8 mouse cellular contexts compared by ENCODE assay signal in the genomic region with DNA sequence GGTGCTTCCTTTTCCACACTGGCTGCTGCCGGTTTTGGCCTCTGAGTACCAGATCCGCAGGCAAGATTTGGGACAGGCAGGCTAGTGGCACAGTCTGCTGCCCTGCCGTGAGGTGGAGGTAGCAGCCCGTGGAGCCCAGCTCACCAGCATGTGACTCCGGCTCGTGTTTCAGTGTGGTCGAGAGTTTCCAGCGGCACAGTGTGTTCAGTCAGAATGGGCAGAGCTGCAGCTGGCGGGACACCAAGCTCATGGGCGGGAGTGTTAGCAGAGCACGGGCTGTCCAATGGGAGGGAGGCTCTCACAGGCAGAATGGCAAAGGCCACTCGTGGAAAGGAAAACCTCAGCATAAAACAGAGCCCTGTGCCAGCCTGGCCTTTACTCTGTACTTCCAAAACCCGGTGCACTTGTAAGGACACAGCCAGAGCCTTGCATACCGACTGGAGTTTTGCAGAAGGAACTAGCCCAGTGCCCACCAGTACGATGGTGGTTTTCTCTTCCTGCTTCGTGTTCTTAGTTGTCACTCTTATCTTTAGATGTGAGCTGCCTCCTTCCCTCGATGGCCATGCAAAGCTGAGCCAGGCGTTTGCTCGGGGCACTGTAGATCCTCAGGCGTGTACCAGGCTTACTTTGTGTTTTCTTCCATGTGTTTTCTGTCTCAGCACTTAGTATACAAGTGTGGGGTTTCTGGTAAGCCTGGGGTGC. TPM values are rescaled to one million over a fixed set of nuclear protein-coding genes. Genes with fewer than 3 reads are reported as not detected.
A peak's percentile ranks its signal among the peaks of the same experiment; 100 is the strongest.
DNase-seq lines count a peak whose midpoint lies in the region; ATAC-seq and TF ChIP-seq lines count a peak whose summit lies in the region.

No protein-coding gene starts in this region.

- peak overlapping the region; percentile 49 for H3K4me2 ChIP-seq in liver, embryonic 15.5 days

- TF ChIP-seq CTCF in cortical plate, adult 2 months (IDR thresholded peaks at IDR 0.05; ENCODE audit: extremely low read depth, insufficient read depth, low read length): peak; percentile 27; the same call in 1 of the 2 replicates

- H3K36me3 ChIP-seq in liver, embryonic 15.5 days (replicated peaks): peaks cover 64% of the 10 kb centered on the region

- peak overlapping the region; percentile 67 for H3K27ac ChIP-seq in cortical plate, adult 2 months (ENCODE audit: insufficient read depth, low read length)
- 0 out of 2 replicates have a peak overlapping the region, but pooled peaks have one; percentile 26 for H3K27ac ChIP-seq in liver, embryonic 15.5 days (replicated peaks)

- no peaks in the 10 kb centered on the region for H3K27me3 ChIP-seq in liver, embryonic 15.5 days

- H3K9me3 ChIP-seq in liver, embryonic 15.5 days (replicated peaks): no peaks in the 10 kb centered on the region

- H3K9ac ChIP-seq in liver, embryonic 15.5 days: no peak overlapping the region

- no peak for TF ChIP-seq POLR2A in cortical plate, adult 2 months (IDR thresholded peaks at IDR 0.05; ENCODE audit: extremely low read depth, insufficient read depth, low read length)

- peaks cover 3% of the 10 kb centered on the region for H3K4me1 ChIP-seq in cortical plate, adult 2 months (ENCODE audit: control insufficient read depth, insufficient read depth, low read length)
- H3K4me1 ChIP-seq in liver, embryonic 15.5 days (replicated peaks): peaks cover 14% of the 10 kb centered on the region

- whole genome bisulfite sequencing in liver, embryonic 15.5 days (ENCODE audit: insufficient replicate concordance): 10% methylated on average over 20 of the region's 20 CpGs

- ATAC-seq in liver, embryonic 15.5 days (ENCODE audit: insufficient read depth): peak; percentile 54

- no peak overlapping the region for H3K4me3 ChIP-seq in cortical plate, adult 2 months (ENCODE audit: insufficient read depth, low read length)
- no peak overlapping the region for H3K4me3 ChIP-seq in liver, embryonic 15.5 days (replicated peaks)

- DNase-seq in retina, adult 2 months (ENCODE audit: low read depth, low spot score): peak; percentile 50
- no peak for DNase-seq in retina, postnatal 1 day
- peak; percentile 93 for DNase-seq in heart, adult 9 months (ENCODE audit: low spot score in 2 of 2)
- DNase-seq in kidney, postnatal 36 days: peak; percentile 96 to 98
- DNase-seq in right cerebral cortex, adult 18-20 months: peak; percentile 95
- DNase-seq in thymus, postnatal 4 days: peak; percentile 65

RNA-seq across cellular contexts. Expression of a gene that starts 31.0 kb away (rescaled TPM):
- 25.0 and 27.9 TPM in 2 replicates for polyA plus RNA-seq in cortical plate, adult 2 months (2012; rRNA removed)
- polyA plus RNA-seq in liver, embryonic 15.5 days (2015; fragmentation: Nextera tagmentation; extraction: Ambion mirVana): 3.7 TPM in 2 replicates

RNA-seq across cellular contexts. Expression of a gene that starts 38.9 kb away (rescaled TPM):
- 9.5 and 10.4 TPM in 2 replicates for polyA plus RNA-seq in cortical plate, adult 2 months (2012; rRNA removed)
- polyA plus RNA-seq in liver, embryonic 15.5 days (2015; fragmentation: Nextera tagmentation; extraction: Ambion mirVana): 2.6 and 3.0 TPM in 2 replicates

RNA-seq across cellular contexts. Expression of a gene that starts 39.1 kb away (rescaled TPM):
- polyA plus RNA-seq in cortical plate, adult 2 months (2012; rRNA removed): 183 and 191 TPM in 2 replicates
- polyA plus RNA-seq in liver, embryonic 15.5 days (2015; fragmentation: Nextera tagmentation; extraction: Ambion mirVana): 87.8 and 103 TPM in 2 replicates

RNA-seq across cellular contexts. Expression of a gene that starts 50.9 kb away (rescaled TPM):
- polyA plus RNA-seq in cortical plate, adult 2 months (2012; rRNA removed): 28.0 and 29.4 TPM in 2 replicates
- 0.73 and 0.89 TPM in 2 replicates for polyA plus RNA-seq in liver, embryonic 15.5 days (2015; fragmentation: Nextera tagmentation; extraction: Ambion mirVana)

RNA-seq across cellular contexts. Expression of a gene that starts 56.6 kb away (rescaled TPM):
- polyA plus RNA-seq in cortical plate, adult 2 months (2012; rRNA removed): 28.4 and 30.4 TPM in 2 replicates
- 48.7 and 53.5 TPM in 2 replicates for polyA plus RNA-seq in liver, embryonic 15.5 days (2015; fragmentation: Nextera tagmentation; extraction: Ambion mirVana)
